Mouse (Mus musculus) kidney, embryonic 14.5 days (tissue): ENCODE measurements at regions not wholly inside any gene's neighbourhood (a gene's known extent, or its start where the extent isn't known, plus 50 kb on each side); places are given as distances from the start of the nearest gene placed in this dataset.
A peak's percentile ranks its signal among the peaks of the same experiment; 100 is the strongest.

Source experiments
- ATAC-seq: fragments of 200-750 bp; cut with Nextera tagmentation; 2 replicates; pipeline ENCODE4 v1.8.0; 2017; ENCODE audit warnings: moderate number of reproducible peaks, mild to moderate bottlenecking, moderate TSS enrichment, moderate library complexity; ENCODE audit not compliant: low FRiP score, low TSS enrichment
- H3K27ac ChIP-seq: fragments of 300-500 bp; sonication (generic); 2 replicates; pipeline ENCODE4 v1.5.1; 2014; ENCODE audit warnings: low read depth, mild to moderate bottlenecking, low read length, moderate library complexity, mixed read lengths
- H3K27me3 ChIP-seq: fragments of 300-500 bp; sonication (generic); 2 replicates; pipeline ENCODE4 v1.6.1; 2014; ENCODE audit warnings: mild to moderate bottlenecking, low read length; ENCODE audit not compliant: control insufficient read depth, insufficient read depth
- H3K36me3 ChIP-seq: fragments of 300-500 bp; sonication (generic); 2 replicates; pipeline ENCODE4 v1.6.1; 2014; ENCODE audit warnings: low read length, mixed read lengths; ENCODE audit not compliant: control insufficient read depth, insufficient read depth
- H3K4me1 ChIP-seq: fragments of 300-500 bp; sonication (generic); 2 replicates; pipeline ENCODE4 v1.6.1; 2014; ENCODE audit warnings: low read length, mixed read lengths; ENCODE audit not compliant: control insufficient read depth, insufficient read depth
- H3K4me2 ChIP-seq: fragments of 300-500 bp; sonication (generic); replicated peaks from 2 replicates; pipeline ENCODE4 v1.6.1; 2014; ENCODE audit warnings: low read depth, mild to moderate bottlenecking, low read length
- H3K4me3 ChIP-seq: fragments of 300-500 bp; sonication (generic); 2 replicates; pipeline ENCODE4 v1.5.1; 2014; ENCODE audit warnings: mild to moderate bottlenecking, low read length
- H3K9ac ChIP-seq: fragments of 300-500 bp; sonication (generic); 2 replicates; pipeline ENCODE4 v1.6.1; 2014; ENCODE audit warnings: low read depth, mild to moderate bottlenecking, low read length, moderate library complexity
- H3K9me3 ChIP-seq: fragments of 300-500 bp; sonication (generic); 2 replicates; pipeline ENCODE4 v1.6.1; 2016; ENCODE audit warnings: low read length; ENCODE audit not compliant: control insufficient read depth
- WGBS: fragments of 180-500 bp; shearing (Covaris S2); extraction: QIAGEN DNeasy Blood & Tissue Kit; methylation state at CpG from one replicate; pipeline ENCODE4 v1.1.7; 2014; 5-methylcytosine and 5-hydroxymethylcytosine counted together

DNA sequence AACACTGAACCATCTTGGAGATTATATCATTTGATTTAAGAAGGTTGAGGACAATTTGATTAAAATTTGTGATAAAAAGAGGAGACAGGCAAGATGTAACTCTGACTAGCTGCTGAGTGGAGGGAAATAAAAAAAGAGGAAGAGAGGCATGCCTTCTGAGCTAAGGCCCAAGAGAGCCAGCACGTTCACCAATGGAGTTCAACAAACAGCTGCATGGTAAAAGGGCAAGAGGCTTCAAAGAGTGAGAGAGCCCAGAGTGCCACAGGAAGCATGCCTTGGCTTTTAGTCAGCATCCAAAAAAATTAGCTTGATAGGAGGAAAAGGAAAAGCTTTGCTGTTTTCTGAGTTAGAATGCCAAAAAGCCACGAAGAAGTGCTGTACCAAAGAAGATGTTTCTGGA lies 103.0 kb upstream of the Zbtb20 start:
- no peak for ATAC-seq
- Histone ChIP-seq H3K27me3 (no peaks in the 10 kb centered on the region), H3K4me1 (no peaks in the 10 kb centered on the region), H3K9me3 (no peaks in the 10 kb centered on the region), H3K9ac (no peak overlapping the region), H3K27ac (no peak overlapping the region), H3K4me2 (no peak overlapping the region), H3K36me3 (no peaks in the 10 kb centered on the region), H3K4me3 (no peak overlapping the region)
- 74% methylated on average over 2 of the region's 2 CpGs for WGBS

DNA sequence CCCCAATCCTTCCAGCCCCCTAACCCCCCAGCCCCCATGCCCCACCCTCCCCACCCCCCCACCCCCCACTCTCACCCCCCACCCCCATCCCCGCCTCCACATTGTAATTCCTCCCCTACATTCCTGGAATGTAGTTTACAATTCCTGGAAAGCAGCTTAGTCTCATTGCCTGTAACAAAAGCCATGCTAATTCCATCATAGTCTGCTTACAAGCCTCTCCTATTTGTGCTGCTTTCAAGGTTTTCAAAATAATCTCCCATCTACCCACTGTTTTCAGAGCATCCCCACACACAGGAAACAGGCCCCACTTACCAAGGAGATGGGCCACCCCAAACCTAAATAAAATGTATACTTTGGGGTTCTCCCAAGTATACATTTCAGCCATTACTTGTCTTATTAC lies 105.5 kb upstream of the Zbtb20 start:
- H3K4me3 ChIP-seq = no peak overlapping the region
- 75% methylated on average over 1 of the region's 1 CpGs for WGBS
- H3K4me1 ChIP-seq = no peaks in the 10 kb centered on the region
- ATAC-seq = no peak
- H3K9ac ChIP-seq = no peak overlapping the region
- no peaks in the 10 kb centered on the region for H3K36me3 ChIP-seq
- no peaks in the 10 kb centered on the region for H3K27me3 ChIP-seq
- H3K4me2 ChIP-seq = no peak overlapping the region
- H3K27ac ChIP-seq = no peak overlapping the region
- H3K9me3 ChIP-seq = no peaks in the 10 kb centered on the region

DNA sequence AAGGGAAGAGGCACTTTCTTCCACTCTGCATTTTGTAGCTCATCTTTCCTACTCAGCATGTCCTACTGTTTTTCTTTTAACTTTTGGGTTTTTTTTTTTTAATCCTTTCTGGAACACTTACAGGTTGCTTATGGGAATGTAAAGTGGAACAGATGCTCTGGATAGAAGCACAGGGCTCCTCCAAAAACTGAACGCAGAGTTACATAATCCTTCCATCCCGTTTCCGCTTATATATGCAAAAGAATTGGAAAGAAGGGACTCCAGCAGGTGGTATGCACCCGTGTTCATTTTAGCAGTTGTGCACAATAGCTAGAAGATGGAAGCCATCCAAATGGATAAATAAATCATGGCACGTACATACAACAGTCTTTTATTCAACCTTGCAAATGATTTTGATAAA lies 127.0 kb upstream of the Zbtb20 start:
- Histone ChIP-seq H3K9ac (no peak overlapping the region), H3K27me3 (no peaks in the 10 kb centered on the region), H3K4me2 (no peak overlapping the region), H3K4me3 (no peak overlapping the region), H3K4me1 (no peaks in the 10 kb centered on the region), H3K9me3 (no peaks in the 10 kb centered on the region), H3K36me3 (no peaks in the 10 kb centered on the region), H3K27ac (no peak overlapping the region)
- WGBS = 90% methylated on average over 5 of the region's 5 CpGs
- ATAC-seq = no peak

DNA sequence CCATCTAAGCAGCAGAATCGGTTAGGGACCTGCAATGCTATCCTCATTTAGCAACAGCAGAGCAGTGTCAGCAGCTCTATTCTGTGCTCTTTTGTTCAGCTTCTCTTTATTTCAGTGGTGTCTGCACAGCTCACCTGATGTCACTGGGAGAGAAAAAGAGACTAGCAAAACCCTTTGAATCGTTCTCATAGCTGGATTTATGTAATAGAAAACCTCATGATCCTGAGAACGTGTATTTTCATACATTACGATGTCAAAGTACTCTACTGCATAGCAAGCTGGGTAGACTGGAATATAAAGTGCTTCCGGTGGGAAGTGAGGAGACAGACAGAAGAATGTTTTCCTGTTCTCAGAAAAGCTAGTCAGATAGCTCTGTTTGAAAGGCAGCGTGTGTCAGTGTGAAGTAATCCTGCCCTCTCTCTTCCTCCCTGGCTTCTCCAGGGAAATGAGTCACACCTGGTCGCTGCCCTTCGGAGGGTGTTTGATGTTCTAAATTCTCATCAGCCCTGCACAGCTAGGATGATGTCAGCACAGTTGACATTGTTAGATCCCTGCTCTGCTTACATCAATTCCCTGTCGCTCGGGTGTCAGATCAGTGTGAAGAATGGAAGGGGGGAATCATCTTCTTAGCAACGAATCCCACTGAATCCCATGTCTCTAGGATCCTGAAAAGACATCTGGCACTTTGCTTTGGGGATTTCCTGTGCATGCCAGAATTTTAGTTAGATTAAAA lies 129.6 kb upstream of the Zbtb20 start:
- 0 out of 2 replicates have a peak, but pooled peaks have one; percentile 35 for ATAC-seq
- Histone ChIP-seq H3K9ac (no peak overlapping the region), H3K9me3 (no peaks in the 10 kb centered on the region), H3K4me2 (no peak overlapping the region), H3K27ac (no peak overlapping the region), H3K4me1 (no peaks in the 10 kb centered on the region), H3K36me3 (no peaks in the 10 kb centered on the region), H3K27me3 (no peaks in the 10 kb centered on the region), H3K4me3 (no peak overlapping the region)
- WGBS = 47% methylated on average over 11 of the region's 11 CpGs

DNA sequence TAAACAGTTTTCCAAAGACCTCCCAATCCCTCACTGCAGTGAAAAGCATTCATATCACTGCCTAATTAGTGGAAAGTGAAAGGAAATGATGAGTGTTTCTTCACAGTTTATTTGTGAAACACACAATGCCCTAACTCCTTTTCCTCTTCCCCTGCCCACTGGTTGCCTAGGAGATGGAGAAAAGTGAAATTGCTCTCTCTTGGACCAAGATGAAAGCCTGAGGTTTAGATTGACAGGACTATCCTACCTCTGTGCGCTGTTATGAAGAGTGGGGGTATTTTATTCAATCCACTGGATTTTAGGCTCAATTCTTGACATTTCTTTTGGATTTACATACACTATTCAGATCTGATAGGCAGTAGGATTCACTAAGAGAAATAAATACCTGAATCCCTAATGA lies 132.1 kb upstream of the Zbtb20 start:
- H3K27ac ChIP-seq = no peak overlapping the region
- no peak overlapping the region for H3K4me3 ChIP-seq
- H3K4me1 ChIP-seq = no peaks in the 10 kb centered on the region
- no peak overlapping the region for H3K9ac ChIP-seq
- no peak for ATAC-seq
- H3K4me2 ChIP-seq = no peak overlapping the region
- 88% methylated on average over 1 of the region's 1 CpGs for WGBS
- no peaks in the 10 kb centered on the region for H3K9me3 ChIP-seq
- no peaks in the 10 kb centered on the region for H3K36me3 ChIP-seq
- H3K27me3 ChIP-seq = no peaks in the 10 kb centered on the region

DNA sequence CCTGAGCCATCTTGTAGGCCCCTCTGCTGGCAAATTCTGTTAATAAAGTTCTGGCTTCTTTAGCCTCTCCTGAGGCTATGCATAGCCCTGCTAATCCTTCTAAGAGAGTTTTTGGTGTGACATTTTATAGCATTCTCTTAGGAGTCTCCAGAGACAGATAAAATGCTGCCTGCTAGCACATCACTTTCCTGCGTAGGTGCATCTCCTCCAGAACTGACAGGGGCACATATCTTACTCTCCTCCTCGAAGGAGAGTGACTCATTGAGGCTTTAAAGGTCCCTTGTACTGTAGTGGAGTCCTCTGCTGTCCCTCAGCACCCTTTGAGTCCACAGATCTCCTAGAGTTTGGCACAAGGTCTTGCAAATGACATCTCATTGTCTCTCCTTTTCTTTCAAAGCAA lies 132.6 kb upstream of the Zbtb20 start:
- ATAC-seq = no peak
- Histone ChIP-seq H3K9me3 (no peaks in the 10 kb centered on the region), H3K9ac (no peak overlapping the region), H3K36me3 (no peaks in the 10 kb centered on the region), H3K27ac (no peak overlapping the region), H3K4me3 (no peak overlapping the region), H3K27me3 (no peaks in the 10 kb centered on the region), H3K4me2 (no peak overlapping the region), H3K4me1 (no peaks in the 10 kb centered on the region)
- 58% methylated on average over 2 of the region's 2 CpGs for WGBS

DNA sequence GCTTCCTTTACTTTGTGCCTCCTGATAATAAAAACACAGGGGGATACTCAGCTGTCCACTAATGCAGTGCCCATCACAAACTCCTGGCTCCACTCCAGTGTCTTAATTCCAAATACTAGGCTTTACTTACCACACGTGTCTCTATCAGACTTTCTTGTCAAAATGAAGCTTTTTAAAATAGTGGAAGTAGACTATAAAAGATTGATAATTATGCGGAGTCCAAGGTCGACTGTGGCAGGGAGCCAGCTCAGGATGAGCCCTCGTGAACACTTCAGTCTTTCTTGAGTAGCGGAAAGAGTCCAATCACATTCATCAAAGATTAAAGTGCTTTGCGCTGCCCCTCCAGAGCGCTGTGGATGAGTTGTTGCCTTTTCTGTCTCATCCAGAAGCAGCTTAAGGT lies 147.9 kb upstream of the Zbtb20 start:
- no peaks in the 10 kb centered on the region for H3K36me3 ChIP-seq
- no peak overlapping the region for H3K9ac ChIP-seq
- H3K4me1 ChIP-seq = no peaks in the 10 kb centered on the region
- no peak overlapping the region for H3K4me3 ChIP-seq
- no peak overlapping the region for H3K27ac ChIP-seq
- no peaks in the 10 kb centered on the region for H3K9me3 ChIP-seq
- no peak for ATAC-seq
- H3K4me2 ChIP-seq = no peak overlapping the region
- 85% methylated on average over 7 of the region's 7 CpGs for WGBS
- no peaks in the 10 kb centered on the region for H3K27me3 ChIP-seq

DNA sequence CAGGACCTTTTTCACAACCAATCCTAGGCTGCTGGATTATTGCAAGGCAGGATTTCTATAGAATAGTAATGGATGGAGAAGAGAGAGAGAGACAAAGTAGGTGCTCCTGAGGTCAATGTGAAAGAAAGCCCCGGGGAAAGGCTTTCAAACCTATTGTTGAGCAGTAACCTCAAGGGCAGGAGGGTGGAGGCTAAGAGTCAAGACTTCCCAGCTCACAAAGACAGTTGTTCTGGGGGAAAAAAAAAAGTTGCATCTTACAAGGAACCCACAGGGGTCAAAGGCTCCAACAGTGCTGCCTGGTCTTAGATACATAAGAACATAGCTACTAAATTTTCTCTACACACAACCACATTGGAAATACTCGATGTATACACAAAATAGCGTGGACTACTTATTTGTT lies 155.8 kb upstream of the Zbtb20 start:
- ATAC-seq = no peak
- no peaks in the 10 kb centered on the region for H3K27me3 ChIP-seq
- no peak overlapping the region for H3K4me3 ChIP-seq
- no peaks in the 10 kb centered on the region for H3K36me3 ChIP-seq
- H3K4me2 ChIP-seq = no peak overlapping the region
- no peaks in the 10 kb centered on the region for H3K9me3 ChIP-seq
- no peaks in the 10 kb centered on the region for H3K4me1 ChIP-seq
- H3K27ac ChIP-seq = no peak overlapping the region
- WGBS = 90% methylated on average over 3 of the region's 3 CpGs
- no peak overlapping the region for H3K9ac ChIP-seq

DNA sequence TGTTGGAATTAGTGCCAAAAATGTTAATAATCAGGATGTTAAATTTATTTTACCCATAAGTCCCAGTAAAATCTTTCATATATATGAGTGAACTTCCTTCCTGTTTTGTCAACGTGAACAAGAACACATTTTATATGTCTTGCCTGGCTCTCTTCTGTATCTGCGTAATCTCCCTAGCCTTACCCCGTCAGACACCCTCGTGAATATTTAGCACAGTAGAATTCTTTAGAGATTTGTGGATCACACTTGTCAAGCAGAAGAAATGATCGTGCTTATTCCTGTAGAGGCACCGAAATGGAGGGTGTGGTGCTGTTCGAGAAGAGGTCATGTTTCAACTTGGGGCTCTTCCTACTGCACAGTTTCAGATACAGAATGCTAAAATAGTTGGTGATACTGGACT lies 157.2 kb upstream of the Zbtb20 start:
- H3K4me1 ChIP-seq = no peaks in the 10 kb centered on the region
- WGBS = 85% methylated on average over 7 of the region's 7 CpGs
- H3K36me3 ChIP-seq = no peaks in the 10 kb centered on the region
- H3K27me3 ChIP-seq = no peaks in the 10 kb centered on the region
- H3K9ac ChIP-seq = no peak overlapping the region
- no peak overlapping the region for H3K27ac ChIP-seq
- no peaks in the 10 kb centered on the region for H3K9me3 ChIP-seq
- no peak overlapping the region for H3K4me2 ChIP-seq
- H3K4me3 ChIP-seq = no peak overlapping the region
- ATAC-seq = no peak
